Mouse (Mus musculus) limb, embryonic 12.5 days (tissue): ENCODE results near the gene Hcst. TPM values are rescaled to one million over a fixed set of nuclear protein-coding genes. Genes with fewer than 3 reads are reported as not detected.

Source experiments
- ATAC-seq: fragments of 200-750 bp; cut with Nextera tagmentation; 2 replicates; pipeline ENCODE4 v1.8.0; 2017; ENCODE audit warnings: low read depth, moderate TSS enrichment; ENCODE audit not compliant: insufficient number of reproducible peaks, insufficient read depth, low FRiP score, low TSS enrichment
- H3K27ac ChIP-seq: fragments of 300-500 bp; sonication (generic); 2 replicates; pipeline ENCODE4 v1.5.1; 2016; ENCODE audit warnings: mild to moderate bottlenecking, moderate library complexity
- H3K27me3 ChIP-seq: fragments of 300-500 bp; sonication (generic); 2 replicates; pipeline ENCODE4 v1.6.1; 2016; ENCODE audit warnings: mild to moderate bottlenecking, moderate library complexity
- H3K36me3 ChIP-seq: fragments of 300-500 bp; sonication (generic); 2 replicates; pipeline ENCODE4 v1.6.1; 2016; ENCODE audit warnings: mild to moderate bottlenecking, moderate library complexity
- H3K4me1 ChIP-seq: fragments of 300-500 bp; sonication (generic); replicated peaks from 2 replicates; pipeline ENCODE4 v1.6.1; 2016
- H3K4me2 ChIP-seq: fragments of 300-500 bp; sonication (generic); 2 replicates; pipeline ENCODE4 v1.6.1; 2016; ENCODE audit warnings: mild to moderate bottlenecking, moderate library complexity
- H3K4me3 ChIP-seq: fragments of 300-500 bp; sonication (generic); replicated peaks from 2 replicates; pipeline ENCODE4 v1.5.1; 2016; ENCODE audit warnings: mild to moderate bottlenecking
- H3K9ac ChIP-seq: fragments of 300-500 bp; sonication (generic); replicated peaks from 2 replicates; pipeline ENCODE4 v1.6.1; 2016; ENCODE audit warnings: mild to moderate bottlenecking, moderate library complexity
- H3K9me3 ChIP-seq: fragments of 300-500 bp; sonication (generic); 2 replicates; pipeline ENCODE4 v1.6.1; 2016; ENCODE audit warnings: mild to moderate bottlenecking, moderate library complexity
- WGBS: fragments of 180-500 bp; shearing (Covaris S2); methylation state at CpG from one replicate; pipeline ENCODE4 v1.1.7; 2016; 5-methylcytosine and 5-hydroxymethylcytosine counted together
- polyA plus RNA-seq: library from polyadenylated mRNA; unstranded; fragments of >200 nt; fragmentation: Nextera tagmentation; extraction: Ambion mirVana; gene quantifications from 2 replicates; pipeline ENCODE4 v1.2.1, GENCODE M21; 2016

Hcst gene
- polyA plus RNA-seq, 1 experiment from 2014 or later: not detected

GRCm38 (mm10) chr7:30412735-30413147, 6.9 kb downstream of the Hcst start:
- H3K4me1 ChIP-seq: no peaks in the 10 kb centered on the region
- H3K9me3 ChIP-seq: no peaks in the 10 kb centered on the region
- no peak overlapping the region for H3K27ac ChIP-seq
- no peaks in the 10 kb centered on the region for H3K36me3 ChIP-seq
- no peak overlapping the region for H3K4me2 ChIP-seq
- no peak overlapping the region for H3K4me3 ChIP-seq
- 43% methylated on average over 4 of the region's 4 CpGs for WGBS
- H3K27me3 ChIP-seq: peaks cover 10% of the 10 kb centered on the region; the same call in 1 of the 2 replicates
- H3K9ac ChIP-seq: no peak overlapping the region
- no peak for ATAC-seq

- H3K27ac ChIP-seq: no peak overlapping the region
- peaks cover 11% of the 10 kb centered on the region; the same call in 1 of the 2 replicates for H3K27me3 ChIP-seq
- H3K36me3 ChIP-seq: no peaks in the 10 kb centered on the region
- no peak overlapping the region for H3K9ac ChIP-seq
- 69% methylated on average over 3 of the region's 3 CpGs for WGBS
- H3K4me1 ChIP-seq: no peaks in the 10 kb centered on the region
- no peak overlapping the region for H3K4me2 ChIP-seq
- no peak overlapping the region for H3K4me3 ChIP-seq
- ATAC-seq: no peak
- no peaks in the 10 kb centered on the region for H3K9me3 ChIP-seq
Measured at GRCm38 (mm10) chr7:30411023-30411422, 8.6 kb downstream of the Hcst start.

DNA sequence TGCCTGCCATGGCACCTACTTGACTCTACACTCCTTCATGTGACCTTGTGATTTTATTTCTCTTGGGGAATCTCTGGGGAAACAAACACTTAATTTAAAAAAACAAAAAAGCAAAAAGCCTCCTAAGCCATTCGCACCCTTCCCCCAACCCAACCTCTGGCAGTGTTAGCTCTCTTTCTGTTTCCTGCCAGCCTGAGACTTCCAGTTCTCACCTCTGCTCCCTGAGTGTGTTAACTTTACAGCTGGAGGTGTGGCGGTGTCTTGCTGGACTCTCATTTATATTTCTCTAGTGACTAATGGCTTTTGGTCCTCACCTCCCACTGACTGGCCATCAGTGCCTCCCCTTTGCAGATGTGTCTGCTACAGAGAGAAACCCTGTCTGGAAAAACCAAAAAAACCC, 9.9 kb downstream of the Hcst start:
- no peaks in the 10 kb centered on the region for H3K36me3 ChIP-seq
- no peaks in the 10 kb centered on the region for H3K4me1 ChIP-seq
- H3K9me3 ChIP-seq: no peaks in the 10 kb centered on the region
- no peak overlapping the region for H3K9ac ChIP-seq
- H3K27ac ChIP-seq: no peak overlapping the region
- H3K4me3 ChIP-seq: no peak overlapping the region
- H3K27me3 ChIP-seq: peaks cover 11% of the 10 kb centered on the region; the same call in 1 of the 2 replicates
- WGBS: 33% methylated on average over 2 of the region's 2 CpGs
- no peak overlapping the region for H3K4me2 ChIP-seq
- ATAC-seq: no peak

- H3K36me3 ChIP-seq: no peaks in the 10 kb centered on the region
- H3K27me3 ChIP-seq: peaks cover 11% of the 10 kb centered on the region; the same call in 1 of the 2 replicates
- ATAC-seq: no peak
- H3K9me3 ChIP-seq: no peaks in the 10 kb centered on the region
- 86% methylated on average over 3 of the region's 3 CpGs for WGBS
- H3K4me3 ChIP-seq: no peak overlapping the region
- H3K4me2 ChIP-seq: no peak overlapping the region
- H3K27ac ChIP-seq: no peak overlapping the region
- H3K4me1 ChIP-seq: no peaks in the 10 kb centered on the region
- no peak overlapping the region for H3K9ac ChIP-seq
Measured at GRCm38 (mm10) chr7:30408639-30409038, 11.0 kb downstream of the Hcst start.

GRCm38 (mm10) chr7:30402343-30402742, 17.3 kb downstream of the Hcst start:
- WGBS: 77% methylated on average over 4 of the region's 4 CpGs
- Histone ChIP-seq H3K4me2 (no peak overlapping the region), H3K4me1 (no peaks in the 10 kb centered on the region), H3K36me3 (no peaks in the 10 kb centered on the region), H3K27ac (no peak overlapping the region), H3K9ac (no peak overlapping the region), H3K27me3 (peaks cover 10% of the 10 kb centered on the region), H3K9me3 (no peaks in the 10 kb centered on the region), H3K4me3 (no peak overlapping the region)
- no peak for ATAC-seq

- H3K4me1 ChIP-seq: no peaks in the 10 kb centered on the region
- no peak overlapping the region for H3K4me2 ChIP-seq
- 55% methylated on average over 7 of the region's 7 CpGs for WGBS
- H3K27me3 ChIP-seq: peaks cover 10% of the 10 kb centered on the region
- ATAC-seq: no peak
- no peaks in the 10 kb centered on the region for H3K9me3 ChIP-seq
- H3K36me3 ChIP-seq: no peaks in the 10 kb centered on the region
- no peak overlapping the region for H3K27ac ChIP-seq
- H3K4me3 ChIP-seq: no peak overlapping the region
- no peak overlapping the region for H3K9ac ChIP-seq
Measured at GRCm38 (mm10) chr7:30399671-30400070, 20.0 kb downstream of the Hcst start.

- no peak for ATAC-seq
- Histone ChIP-seq H3K36me3 (no peaks in the 10 kb centered on the region), H3K9me3 (no peaks in the 10 kb centered on the region), H3K27me3 (peaks cover 3% of the 10 kb centered on the region), H3K27ac (no peak overlapping the region), H3K4me2 (no peak overlapping the region), H3K9ac (no peak overlapping the region), H3K4me1 (no peaks in the 10 kb centered on the region), H3K4me3 (no peak overlapping the region)
- 46% methylated on average over 2 of the region's 2 CpGs for WGBS
Measured at GRCm38 (mm10) chr7:30394871-30395270, 24.8 kb downstream of the Hcst start.

DNA sequence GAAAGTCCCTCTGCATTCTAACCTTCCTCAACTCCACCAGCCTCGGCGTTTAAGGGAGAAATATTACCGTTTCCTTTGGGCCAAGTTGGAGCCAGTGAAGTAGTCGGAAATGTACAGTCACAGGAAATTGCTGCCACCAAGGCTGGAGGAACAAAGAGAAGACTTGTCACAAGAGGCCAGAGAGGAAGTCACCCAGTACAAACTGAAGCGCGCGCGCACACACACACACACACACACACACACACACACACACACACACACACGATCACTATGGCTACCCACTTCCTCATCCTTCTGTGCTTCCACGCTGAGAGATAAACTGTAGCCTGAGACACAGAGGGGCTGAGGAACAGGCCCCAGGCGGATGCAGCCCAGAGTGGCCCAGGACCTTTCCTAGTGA, 25.3 kb downstream of the Hcst start:
- WGBS: 68% methylated on average over 11 of the region's 11 CpGs
- H3K4me3 ChIP-seq: no peak overlapping the region
- no peak overlapping the region for H3K27ac ChIP-seq

GRCm38 (mm10) chr7:30393631-30394030, 26.0 kb downstream of the Hcst start:
- no peak overlapping the region for H3K4me2 ChIP-seq
- H3K27me3 ChIP-seq: no peaks in the 10 kb centered on the region
- no peak overlapping the region for H3K27ac ChIP-seq
- H3K9ac ChIP-seq: no peak overlapping the region
- 86% methylated on average over 4 of the region's 4 CpGs for WGBS
- no peaks in the 10 kb centered on the region for H3K36me3 ChIP-seq
- H3K4me1 ChIP-seq: no peaks in the 10 kb centered on the region
- no peaks in the 10 kb centered on the region for H3K9me3 ChIP-seq
- H3K4me3 ChIP-seq: no peak overlapping the region
- ATAC-seq: no peak

More for the DNA sequence above, 25.3 kb downstream of the Hcst start:
- no peaks in the 10 kb centered on the region for H3K27me3 ChIP-seq
- H3K9me3 ChIP-seq: no peaks in the 10 kb centered on the region
- no peak overlapping the region for H3K4me2 ChIP-seq
- no peaks in the 10 kb centered on the region for H3K36me3 ChIP-seq
- ATAC-seq: no peak
- no peaks in the 10 kb centered on the region for H3K4me1 ChIP-seq
- H3K9ac ChIP-seq: no peak overlapping the region

DNA sequence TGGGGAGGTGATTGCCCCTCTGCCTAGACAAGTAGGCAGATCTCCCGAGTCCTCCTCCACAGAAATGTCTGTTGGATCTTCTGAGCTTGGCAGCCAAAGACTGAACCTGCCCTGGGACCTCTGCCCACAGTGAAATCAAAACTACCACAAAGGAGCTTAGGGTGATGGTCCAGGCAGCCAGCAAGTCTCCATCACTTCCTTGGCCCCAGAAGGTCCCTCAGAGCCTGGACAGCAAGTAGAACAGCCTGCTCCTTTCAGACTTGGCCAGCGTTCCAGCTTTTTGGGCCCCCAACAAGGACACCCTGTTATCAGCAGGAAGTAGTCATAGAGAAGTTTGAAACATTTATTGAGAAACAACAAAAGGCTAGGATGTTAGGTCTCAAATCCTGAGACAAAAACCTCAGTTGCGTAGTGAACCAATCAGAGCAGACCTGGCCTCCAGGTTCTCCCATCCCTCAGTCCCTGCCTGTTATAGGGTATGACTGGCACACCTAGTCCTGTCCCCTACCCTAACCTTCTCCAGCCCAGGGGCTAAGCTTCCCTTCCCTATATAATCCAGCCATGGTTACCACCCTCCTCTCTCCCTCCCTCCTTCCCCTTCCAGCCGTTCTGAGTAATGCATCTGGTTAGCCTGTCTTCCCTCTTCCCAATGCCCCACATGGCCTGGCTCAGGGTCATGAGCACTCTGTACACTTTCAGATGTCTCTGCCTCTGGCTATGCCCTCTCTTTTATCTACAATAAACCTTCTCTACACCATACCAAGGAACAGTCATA, 26.7 kb downstream of the Hcst start:
- Histone ChIP-seq H3K27ac (no peak overlapping the region), H3K4me1 (no peaks in the 10 kb centered on the region), H3K4me2 (no peak overlapping the region), H3K9me3 (no peaks in the 10 kb centered on the region), H3K4me3 (no peak overlapping the region), H3K36me3 (no peaks in the 10 kb centered on the region), H3K27me3 (no peaks in the 10 kb centered on the region), H3K9ac (no peak overlapping the region)
- no peak for ATAC-seq
- 70% methylated on average over 4 of the region's 4 CpGs for whole genome bisulfite sequencing

DNA sequence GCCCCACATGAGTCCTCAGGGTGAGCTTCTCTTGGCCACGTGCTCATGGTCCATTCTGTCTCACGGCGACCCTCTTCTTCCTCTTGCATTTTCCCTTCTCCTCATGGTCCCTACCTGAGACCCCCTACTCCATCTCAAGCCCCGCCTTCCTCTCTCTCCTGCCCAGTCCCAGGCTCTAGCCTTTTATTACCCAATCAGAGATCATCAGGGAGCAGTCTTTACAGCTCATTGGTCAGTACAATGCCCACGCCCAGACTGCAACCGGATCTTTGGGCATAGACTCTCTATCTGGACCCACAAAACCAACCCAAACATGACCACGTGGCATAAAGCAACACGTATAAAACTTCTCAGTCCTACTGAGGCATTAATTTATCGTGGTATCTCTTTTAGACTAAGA, 35.5 kb downstream of the Hcst start:
- Histone ChIP-seq H3K36me3 (no peaks in the 10 kb centered on the region), H3K9me3 (no peaks in the 10 kb centered on the region), H3K9ac (no peak overlapping the region), H3K4me2 (no peak overlapping the region), H3K27ac (no peak overlapping the region), H3K4me1 (no peaks in the 10 kb centered on the region), H3K27me3 (no peaks in the 10 kb centered on the region), H3K4me3 (no peak overlapping the region)
- WGBS: 86% methylated on average over 9 of the region's 9 CpGs
- no peak for ATAC-seq

GRCm38 (mm10) chr7:30380061-30380460, 39.6 kb downstream of the Hcst start:
- 58% methylated on average over 5 of the region's 5 CpGs for WGBS
- no peak for ATAC-seq

More at GRCm38 (mm10) chr7:30380061-30380460, 39.6 kb downstream of the Hcst start:
- Histone ChIP-seq H3K9me3 (no peaks in the 10 kb centered on the region), H3K27ac (no peak overlapping the region), H3K4me1 (no peaks in the 10 kb centered on the region), H3K9ac (no peak overlapping the region), H3K27me3 (peaks cover 5% of the 10 kb centered on the region; the same call in 1 of the 2 replicates), H3K4me2 (no peak overlapping the region), H3K4me3 (no peak overlapping the region), H3K36me3 (no peaks in the 10 kb centered on the region)
